Mouse (Mus musculus) MEL (cell line): Measurements from ENCODE around the gene Galnt18. TPM values are rescaled to one million over a fixed set of nuclear protein-coding genes. Genes with fewer than 3 reads are reported as not detected.

Experiments
- DNase-seq: peaks from one replicate; pipeline ENCODE4 v3.0.0; 2011; ENCODE audit warnings: low read depth, low spot score
- H3K27ac ChIP-seq: 2 replicates; pipeline ENCODE4 v1.5.1; 2012; ENCODE audit warnings: low read depth, mild to moderate bottlenecking, control low read depth, low read length, moderate library complexity; ENCODE audit not compliant: control insufficient read depth
- H3K27me3 ChIP-seq, 2 experiments: fragments of 150-350 bp in 1 of 2; sonication (generic) in 1 of 2; 2 replicates each; pipeline ENCODE4 v1.6.1; 2012; ENCODE audit warnings: low read length in 2 of 2, mild to moderate bottlenecking in 2 of 2, improper control_type of control experiment in 1 of 2, moderate library complexity in 1 of 2; ENCODE audit not compliant: insufficient read depth in 2 of 2, control insufficient read depth in 1 of 2
- H3K36me3 ChIP-seq, 2 experiments: 2 replicates each; pipeline ENCODE4 v1.6.1; 2012 to 2014; ENCODE audit warnings: low read length in 2 of 2, improper control_type of control experiment in 1 of 2, inconsistent platforms in 1 of 2, mild to moderate bottlenecking in 1 of 2; ENCODE audit not compliant: insufficient read depth in 2 of 2, control insufficient read depth in 1 of 2
- H3K4me1 ChIP-seq, 2 experiments: fragments of 150-350 bp in 1 of 2; sonication (generic) in 1 of 2; 2 replicates each; pipeline ENCODE4 v1.6.1; 2012; ENCODE audit warnings: low read length in 2 of 2, improper control_type of control experiment in 1 of 2, mild to moderate bottlenecking in 1 of 2; ENCODE audit not compliant: insufficient read depth in 2 of 2, control insufficient read depth in 1 of 2
- H3K4me3 ChIP-seq, 2 experiments: fragments of 150-350 bp in 1 of 2; sonication (generic) in 1 of 2; 2 replicates each; pipeline ENCODE4 v1.5.1; 2012; ENCODE audit warnings: low read depth in 2 of 2, low read length in 2 of 2, mild to moderate bottlenecking in 2 of 2, moderate library complexity in 2 of 2, control low read depth in 1 of 2, improper control_type of control experiment in 1 of 2; ENCODE audit not compliant: control insufficient read depth in 1 of 2, insufficient read depth in 1 of 2
- H3K79me2 ChIP-seq: 2 replicates; pipeline ENCODE4 v1.6.1; 2012; ENCODE audit warnings: mild to moderate bottlenecking, low read length, moderate library complexity; ENCODE audit not compliant: control insufficient read depth, poor library complexity, insufficient read depth
- H3K9ac ChIP-seq: 2 replicates; pipeline ENCODE4 v1.6.1; 2012; ENCODE audit warnings: low read depth, mild to moderate bottlenecking, control low read depth, low read length, moderate library complexity; ENCODE audit not compliant: control insufficient read depth, poor library complexity, severe bottlenecking
- H3K9me3 ChIP-seq: fragments of 150-350 bp; sonication (generic); replicated peaks from 2 replicates; pipeline ENCODE4 v1.6.1; 2012; ENCODE audit warnings: mild to moderate bottlenecking, low read length, improper control_type of control experiment, moderate library complexity; ENCODE audit not compliant: insufficient read depth
- BHLHE40 ChIP-seq: IDR thresholded peaks from 2 replicates; pipeline ENCODE4 v1.6.1; 2012; ENCODE audit warnings: low read depth, mild to moderate bottlenecking, inconsistent platforms, low read length, improper control_type of control experiment, borderline replicate concordance
- E2F4 ChIP-seq: IDR thresholded peaks from 2 replicates; pipeline ENCODE4 v1.6.1; 2011; ENCODE audit warnings: low read depth, low read length, improper control_type of control experiment, borderline replicate concordance
- ELF1 ChIP-seq: IDR thresholded peaks from 2 replicates; pipeline ENCODE4 v1.6.1; 2014; ENCODE audit warnings: low read depth, mild to moderate bottlenecking, inconsistent platforms, low read length, improper control_type of control experiment, moderate library complexity
- EP300 ChIP-seq, 2 experiments: IDR thresholded peaks; 2 replicates each; pipeline ENCODE4 v1.6.1; 2011; ENCODE audit warnings: improper control_type of control experiment in 2 of 2, low read length in 2 of 2, low read depth in 1 of 2, mild to moderate bottlenecking in 1 of 2
- ETS1 ChIP-seq: IDR thresholded peaks from 2 replicates; pipeline ENCODE4 v1.6.1; 2012; ENCODE audit warnings: low read depth, mild to moderate bottlenecking, inconsistent platforms, low read length, improper control_type of control experiment, moderate library complexity
- GABPA ChIP-seq: IDR thresholded peaks from 2 replicates; pipeline ENCODE4 v1.6.1; 2012; ENCODE audit warnings: low read depth, mild to moderate bottlenecking, inconsistent platforms, low read length, improper control_type of control experiment, moderate library complexity
- HCFC1 ChIP-seq: IDR thresholded peaks from 2 replicates; pipeline ENCODE4 v1.6.1; 2012; ENCODE audit warnings: low read depth, mild to moderate bottlenecking, inconsistent platforms, low read length, improper control_type of control experiment, moderate library complexity
- JUND ChIP-seq: IDR thresholded peaks from 2 replicates; pipeline ENCODE4 v1.6.1; 2011; ENCODE audit warnings: low read depth, mild to moderate bottlenecking, improper control_type of control experiment, low read length
- KAT2A ChIP-seq: conservative IDR thresholded peaks from 2 replicates; pipeline ENCODE4 v1.6.1; 2012; ENCODE audit warnings: low read depth, low read length, improper control_type of control experiment, inconsistent platforms
- MAFK ChIP-seq: IDR thresholded peaks from 2 replicates; pipeline ENCODE4 v1.6.1; 2011; ENCODE audit warnings: low read depth, mild to moderate bottlenecking, low read length, improper control_type of control experiment, borderline replicate concordance
- MAX ChIP-seq: IDR thresholded peaks from 2 replicates; pipeline ENCODE4 v1.6.1; 2011; ENCODE audit warnings: low read length, improper control_type of control experiment
- MAZ ChIP-seq: IDR thresholded peaks from 2 replicates; pipeline ENCODE4 v1.6.1; 2012; ENCODE audit warnings: low read depth, mild to moderate bottlenecking, inconsistent platforms, low read length, improper control_type of control experiment
- MXI1 ChIP-seq: IDR thresholded peaks from 2 replicates; pipeline ENCODE4 v1.6.1; 2011; ENCODE audit warnings: mild to moderate bottlenecking, low read depth, low read length, improper control_type of control experiment
- MYB ChIP-seq: IDR thresholded peaks from 2 replicates; pipeline ENCODE4 v1.6.1; 2011; ENCODE audit warnings: mild to moderate bottlenecking, low read depth, low read length, improper control_type of control experiment
- NELFE ChIP-seq: IDR thresholded peaks from 2 replicates; pipeline ENCODE4 v1.6.1; 2011; ENCODE audit warnings: low read depth, low read length, improper control_type of control experiment
- NRF1 ChIP-seq: IDR thresholded peaks from 2 replicates; pipeline ENCODE4 v1.6.1; 2014; ENCODE audit warnings: low read depth, mild to moderate bottlenecking, inconsistent platforms, low read length, improper control_type of control experiment, moderate library complexity; ENCODE audit not compliant: poor library complexity, insufficient read depth, severe bottlenecking
- POLR2A ChIP-seq, 2 experiments: IDR thresholded peaks; 2 replicates each; pipeline ENCODE4 v1.6.1; 2011 to 2012; ENCODE audit warnings: low read length in 2 of 2, mild to moderate bottlenecking in 2 of 2, control low read depth in 1 of 2, improper control_type of control experiment in 1 of 2, low read depth in 1 of 2, moderate library complexity in 1 of 2; ENCODE audit not compliant: control insufficient read depth in 1 of 2, insufficient read depth in 1 of 2, poor library complexity in 1 of 2
- POLR2AphosphoS2 ChIP-seq: IDR thresholded peaks from 2 replicates; pipeline ENCODE4 v1.6.1; 2011; ENCODE audit warnings: low read length, improper control_type of control experiment
- POLR2AphosphoS5 ChIP-seq: IDR thresholded peaks from 2 replicates; pipeline ENCODE4 v1.6.1; 2012; ENCODE audit warnings: low read depth, borderline replicate concordance, mild to moderate bottlenecking, inconsistent platforms, low read length, moderate library complexity, mixed read lengths
- SMC3 ChIP-seq: IDR thresholded peaks from 2 replicates; pipeline ENCODE4 v1.6.1; 2011; ENCODE audit warnings: low read depth, low read length, improper control_type of control experiment
- TAL1 ChIP-seq: IDR thresholded peaks from 2 replicates; pipeline ENCODE4 v1.6.1; 2012; ENCODE audit warnings: mild to moderate bottlenecking, inconsistent platforms, low read length, moderate library complexity, mixed read lengths
- TBP ChIP-seq: IDR thresholded peaks from 2 replicates; pipeline ENCODE4 v1.8.0; 2011; ENCODE audit warnings: low read depth, low read length, improper control_type of control experiment
- UBTF ChIP-seq: IDR thresholded peaks from 2 replicates; pipeline ENCODE4 v1.6.1; 2012; ENCODE audit warnings: low read depth, mild to moderate bottlenecking, inconsistent platforms, low read length, improper control_type of control experiment, moderate library complexity, borderline replicate concordance; ENCODE audit not compliant: insufficient read depth
- USF1 ChIP-seq: IDR thresholded peaks from 2 replicates; pipeline ENCODE4 v1.6.1; 2014; ENCODE audit warnings: low read depth, mild to moderate bottlenecking, inconsistent platforms, low read length, improper control_type of control experiment, moderate library complexity
- USF2 ChIP-seq, 2 experiments: IDR thresholded peaks; 2 replicates each; pipeline ENCODE4 v1.6.1; 2011 to 2012; ENCODE audit warnings: improper control_type of control experiment in 2 of 2, low read length in 2 of 2, borderline replicate concordance in 1 of 2, inconsistent platforms in 1 of 2, low read depth in 1 of 2, mild to moderate bottlenecking in 1 of 2; ENCODE audit not compliant: insufficient read depth in 1 of 2
- ZKSCAN1 ChIP-seq: IDR thresholded peaks from 2 replicates; pipeline ENCODE4 v1.6.1; 2012; ENCODE audit warnings: low read depth, mild to moderate bottlenecking, inconsistent platforms, low read length, improper control_type of control experiment, moderate library complexity
- ZMIZ1 ChIP-seq: IDR thresholded peaks from 2 replicates; pipeline ENCODE4 v1.6.1; 2012; ENCODE audit warnings: low read depth, mild to moderate bottlenecking, inconsistent platforms, low read length, improper control_type of control experiment, moderate library complexity
- ZNF384 ChIP-seq: IDR thresholded peaks from 2 replicates; pipeline ENCODE4 v1.6.1; 2012; ENCODE audit warnings: low read depth, mild to moderate bottlenecking, inconsistent platforms, low read length, improper control_type of control experiment
- polyA plus RNA-seq, 2 experiments: library from polyadenylated mRNA; stranded (reverse) in 1 of 2; unstranded in 1 of 2; fragments of >175 nt in 1 of 2; fragments of >200 nt in 1 of 2; gene quantifications; 2 replicates each; pipeline versions ENCODE4 v1.2.1 to v1.2.4; 2012; ENCODE audit warnings: low replicate concordance in 2 of 2, low read depth in 1 of 2; ENCODE audit not compliant: insufficient read length in 2 of 2, insufficient read depth in 1 of 2, missing spikeins in 1 of 2
- total RNA-seq: library from RNA; depleted of rRNA; stranded (reverse); fragments of 300-350 nt; gene quantifications from 2 replicates; pipeline ENCODE4 v1.2.3, GENCODE M21; 2012

The Galnt18 gene
- total and polyA plus RNA-seq, 3 experiments, result not detected

DNA sequence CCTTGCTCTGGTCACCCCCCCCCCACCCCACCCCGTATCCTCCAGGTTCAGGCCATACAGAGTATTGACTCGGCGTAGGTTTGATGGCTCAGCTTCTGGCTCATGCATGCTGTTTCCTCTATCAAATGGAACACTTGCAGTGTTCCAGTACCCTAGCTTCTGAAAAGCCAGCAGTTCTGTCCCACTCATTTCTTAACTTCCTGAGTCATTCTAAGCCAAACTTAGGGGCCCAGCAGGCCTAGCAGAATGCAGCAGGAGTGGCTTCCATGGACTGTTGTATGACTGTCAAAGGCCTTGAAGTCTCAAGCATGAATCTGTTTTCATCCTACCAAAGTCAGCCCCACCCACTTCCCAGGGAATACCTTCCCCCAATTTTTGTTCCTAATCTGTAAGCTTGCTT is 296.5 kb downstream of the Galnt18 start:
- no peaks in the 10 kb centered on the region for H3K36me3 ChIP-seq
- no peak overlapping the region for H3K4me3 ChIP-seq
- H3K9me3 ChIP-seq, result no peaks in the 10 kb centered on the region
- no peak overlapping the region for H3K27ac ChIP-seq
- DNase-seq, result no peak
- H3K79me2 ChIP-seq, result no peaks in the 10 kb centered on the region
- no peaks in the 10 kb centered on the region for H3K27me3 ChIP-seq
- no peak overlapping the region for H3K9ac ChIP-seq
- no peaks in the 10 kb centered on the region for H3K4me1 ChIP-seq
- TF ChIP-seq POLR2AphosphoS5 (no peak), MAFK (no peak), MXI1 (no peak), POLR2A (IDR thresholded peaks at IDR 0.05; ENCODE audit: control insufficient read depth in 1 of 2, insufficient read depth in 1 of 2, low read depth in 1 of 2, low read length in 2 of 2, poor library complexity in 1 of 2) (no peak), TAL1 (no peak), MAX (no peak), ZNF384 (no peak), USF1 (no peak), SMC3 (no peak), MYB (no peak), HCFC1 (no peak), NRF1 (no peak), USF2 (IDR thresholded peaks at IDR 0.05; ENCODE audit: borderline replicate concordance in 1 of 2, insufficient read depth in 1 of 2, low read depth in 1 of 2, low read length in 2 of 2) (no peak), KAT2A (no peak), ZKSCAN1 (no peak), ETS1 (no peak), EP300 (IDR thresholded peaks at IDR 0.05; ENCODE audit: low read depth in 1 of 2, low read length in 2 of 2) (no peak), MAZ (no peak), POLR2AphosphoS2 (no peak), TBP (no peak)

DNA sequence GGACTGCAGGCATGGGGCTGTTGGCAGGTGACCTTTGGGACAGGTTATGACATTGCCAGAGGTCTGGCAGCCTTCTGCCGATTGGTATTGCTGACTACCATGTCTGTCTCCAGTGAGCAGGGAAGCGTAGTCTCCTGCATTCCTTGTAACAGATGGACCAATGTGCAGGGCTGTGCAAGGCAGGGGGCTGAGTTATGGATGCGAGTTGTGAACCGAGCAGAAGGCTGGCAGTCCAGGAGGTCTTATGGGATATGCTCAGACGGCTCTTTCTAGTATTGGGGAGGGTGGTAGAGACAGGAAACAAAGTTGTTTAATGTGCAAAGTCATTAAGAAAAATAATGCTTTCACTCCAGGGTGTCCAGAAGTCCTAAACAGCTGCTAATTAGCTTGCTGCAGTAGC is 312.1 kb downstream of the Galnt18 start:
- Histone ChIP-seq H3K27ac (no peak overlapping the region), H3K79me2 (no peaks in the 10 kb centered on the region), H3K9ac (no peak overlapping the region)
- TF ChIP-seq UBTF (no peak), JUND (no peak), USF2 (IDR thresholded peaks at IDR 0.05; ENCODE audit: borderline replicate concordance in 1 of 2, insufficient read depth in 1 of 2, low read depth in 1 of 2, low read length in 2 of 2) (no peak), POLR2AphosphoS5 (no peak), MXI1 (no peak), GABPA (no peak), MAX (no peak), ELF1 (no peak), E2F4 (no peak), POLR2AphosphoS2 (no peak), NELFE (no peak), ZNF384 (no peak), USF1 (no peak), SMC3 (no peak), BHLHE40 (no peak), ZMIZ1 (no peak), MYB (no peak), EP300 (IDR thresholded peaks at IDR 0.05; ENCODE audit: low read depth in 1 of 2, low read length in 2 of 2) (no peak)
- TF ChIP-seq, all 39 proteins: peak for 0
- H3K36me3 ChIP-seq, result no peaks in the 10 kb centered on the region
- H3K4me1 ChIP-seq, result no peaks in the 10 kb centered on the region
- H3K4me3 ChIP-seq, result no peak overlapping the region
- no peak for DNase-seq
- H3K27me3 ChIP-seq, result no peaks in the 10 kb centered on the region
- H3K9me3 ChIP-seq, result no peaks in the 10 kb centered on the region
